ENCODE assay signal across 20 mouse cellular contexts in the genomic region with DNA sequence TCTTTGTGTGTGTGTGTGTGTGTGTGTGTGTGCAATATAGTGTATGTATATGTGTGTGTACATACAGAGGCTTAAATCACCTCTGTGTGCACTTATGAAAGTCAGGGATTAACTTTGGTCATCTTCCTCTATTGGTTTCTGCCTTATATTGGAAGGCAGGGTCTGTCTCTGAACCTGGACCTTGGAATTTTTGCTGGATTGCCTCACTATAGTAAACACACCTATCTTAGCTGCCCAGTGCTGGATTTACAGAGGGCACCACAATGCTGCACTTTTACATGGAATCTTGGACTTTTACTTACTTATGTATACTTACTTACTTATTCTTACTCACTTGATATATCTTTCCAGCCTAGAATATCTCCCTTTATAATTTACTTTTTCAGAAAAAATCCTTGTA. TPM values are rescaled to one million over a fixed set of nuclear protein-coding genes. Genes with fewer than 3 reads are reported as not detected.
"Had no signal": no experiment of that assay in that cellular context is flagged by ENCODE, and none has a peak within 500 bp of the region (broad histone marks: within the 10 kb centered on the region; RNA-seq: fewer than 3 reads in every experiment).

No protein-coding gene starts in this region.

- H3K9me3 ChIP-seq: limb, embryonic 10.5 days; limb, embryonic 13.5 days; liver, embryonic 13.5 days; neural tube, embryonic 13.5 days; stomach, embryonic 15.5 days had no signal

- H3K4me1 ChIP-seq: limb, embryonic 13.5 days; liver, embryonic 13.5 days; stomach, embryonic 15.5 days had no signal

- DNase-seq: kidney, adult 2 months; layer of hippocampus, adult 9-11 months; liver, embryonic 13.5 days; lung, adult 2 months; lung, postnatal 14 days; lung, postnatal 4 days; retina, postnatal 1 day; right cerebral cortex, postnatal 25 days; spleen, adult 18-20 months; thymus, adult 18-20 months; thymus, postnatal 36 days had no signal

- H3K36me3 ChIP-seq: limb, embryonic 10.5 days; limb, embryonic 13.5 days; liver, embryonic 13.5 days; neural tube, embryonic 13.5 days; stomach, embryonic 15.5 days had no signal

- H3K27me3 ChIP-seq: limb, embryonic 13.5 days; liver, embryonic 13.5 days; neural tube, embryonic 13.5 days; stomach, embryonic 15.5 days had no signal

- H3K4me2 ChIP-seq: limb, embryonic 13.5 days; liver, embryonic 13.5 days; midbrain, embryonic 11.5 days; neural tube, embryonic 13.5 days; stomach, embryonic 15.5 days had no signal

- H3K9ac ChIP-seq: limb, embryonic 13.5 days; liver, embryonic 13.5 days; neural tube, embryonic 13.5 days; stomach, embryonic 15.5 days had no signal

- H3K27ac ChIP-seq: kidney, postnatal 0 days; layer of hippocampus, adult 2 months; limb, embryonic 10.5 days; limb, embryonic 13.5 days; liver, embryonic 13.5 days; neural tube, embryonic 13.5 days; stomach, embryonic 15.5 days had no signal

- H3K4me3 ChIP-seq: layer of hippocampus, adult 2 months; limb, embryonic 10.5 days; limb, embryonic 13.5 days; liver, embryonic 13.5 days; neural tube, embryonic 13.5 days; stomach, embryonic 15.5 days had no signal

RNA-seq across cellular contexts. Expression of gene Scn2a, which starts 43.3 kb away (rescaled TPM):
- total RNA-seq: megakaryocyte progenitor cell, adult 5-6 weeks; neutrophil, adult 5-6 weeks had no signal
